In genomic region chr12:104450257-104450656, GRCm38 (mm10) we compare ENCODE assay signal across 23 mouse cellular contexts. TPM values are rescaled to one million over a fixed set of nuclear protein-coding genes. Genes with fewer than 3 reads are reported as not detected.
"Had no signal": no experiment of that assay in that cellular context is flagged by ENCODE, and none has a peak within 500 bp of the region (broad histone marks: within the 10 kb centered on the region; RNA-seq: fewer than 3 reads in every experiment).

No protein-coding gene starts in this region.

- ATAC-seq: liver, postnatal 0 days; midbrain, embryonic 15.5 days had no signal

- H3K27ac ChIP-seq: kidney, embryonic 15.5 days; limb, embryonic 12.5 days; liver, embryonic 13.5 days; lung, embryonic 15.5 days; macrophage; midbrain, embryonic 15.5 days; neural tube, embryonic 12.5 days had no signal

- H3K9me3 ChIP-seq: kidney, embryonic 15.5 days; limb, embryonic 12.5 days; liver, embryonic 13.5 days; lung, embryonic 15.5 days; midbrain, embryonic 15.5 days; neural tube, embryonic 12.5 days had no signal

- H3K4me2 ChIP-seq: kidney, embryonic 15.5 days; limb, embryonic 12.5 days; liver, embryonic 13.5 days; lung, embryonic 15.5 days; midbrain, embryonic 11.5 days; midbrain, embryonic 15.5 days; neural tube, embryonic 12.5 days had no signal

- H3K36me3 ChIP-seq: kidney, embryonic 15.5 days; limb, embryonic 12.5 days; liver, embryonic 13.5 days; lung, embryonic 15.5 days; midbrain, embryonic 15.5 days; neural tube, embryonic 12.5 days had no signal

- H3K9ac ChIP-seq: kidney, embryonic 15.5 days; limb, embryonic 12.5 days; liver, embryonic 13.5 days; liver, postnatal 0 days; lung, embryonic 15.5 days; midbrain, embryonic 15.5 days; neural tube, embryonic 12.5 days had no signal

- H3K27me3 ChIP-seq: liver, embryonic 13.5 days; lung, embryonic 15.5 days; neural tube, embryonic 12.5 days had no signal

- H3K4me1 ChIP-seq: liver, embryonic 13.5 days; lung, embryonic 15.5 days; megakaryocyte, embryonic 14.5 days; midbrain, embryonic 15.5 days; neural tube, embryonic 12.5 days had no signal

- DNase-seq: kidney, postnatal 25 days; layer of hippocampus, adult 9-11 months; layer of hippocampus, postnatal 36 days; liver; liver, embryonic 13.5 days; liver, postnatal 0 days; lung, postnatal 14 days; retina, postnatal 1 day; right cerebral cortex, postnatal 4 days; spleen, adult 18-20 months; thymus, postnatal 36 days had no signal

- H3K4me3 ChIP-seq: kidney, embryonic 15.5 days; limb, embryonic 12.5 days; liver, embryonic 13.5 days; lung, embryonic 15.5 days; megakaryocyte, embryonic 14.5 days; midbrain, embryonic 15.5 days; neural tube, embryonic 12.5 days had no signal

RNA-seq across cellular contexts. Expression of gene Gsc, which starts 22.9 kb away (rescaled TPM):
- total RNA-seq: layer of hippocampus, postnatal 36 days; left cerebral cortex, postnatal 36 days; monocyte, adult 5-6 weeks; neutrophil, adult 5-6 weeks had no signal
- polyA plus RNA-seq: kidney, embryonic 15.5 days; liver, postnatal 0 days; macrophage had no signal

RNA-seq across cellular contexts. Expression of gene Serpina3n, which starts 43.7 kb away (rescaled TPM):
- total RNA-seq: monocyte, adult 5-6 weeks; neutrophil, adult 5-6 weeks had no signal
- polyA plus RNA-seq: kidney, embryonic 15.5 days; limb, embryonic 12.5 days; macrophage; midbrain, embryonic 11.5 days; stomach, embryonic 14.5 days had no signal
